Mouse (Mus musculus) spleen, adult 2 months (tissue): ENCODE data around the gene Nutm1. TPM values are rescaled to one million over a fixed set of nuclear protein-coding genes. Genes with fewer than 3 reads are reported as not detected.

ENCODE experiments used
- DNase-seq, 2 experiments: peaks; one replicate each; pipeline versions ENCODE4 v3.0.0 to v3.0.0-alpha.2; 2012 to 2021; ENCODE audit warnings: low spot score in 2 of 2, low read depth in 1 of 2
- H3K27ac ChIP-seq: fragments of 200-500 bp; 2 replicates; pipeline ENCODE4 v1.5.1; 2012; ENCODE audit warnings: low read length, inconsistent platforms; ENCODE audit not compliant: insufficient read depth
- H3K27me3 ChIP-seq: fragments of 200-500 bp; 2 replicates; pipeline ENCODE4 v1.6.1; 2012; ENCODE audit warnings: mild to moderate bottlenecking, moderate library complexity, low read length, inconsistent platforms; ENCODE audit not compliant: control insufficient read depth, insufficient read depth
- H3K36me3 ChIP-seq: fragments of 200-500 bp; 2 replicates; pipeline ENCODE4 v1.6.1; 2012; ENCODE audit warnings: mild to moderate bottlenecking, low read length, inconsistent platforms; ENCODE audit not compliant: control insufficient read depth, insufficient read depth
- H3K4me1 ChIP-seq: fragments of 200-500 bp; 2 replicates; pipeline ENCODE4 v1.6.1; 2011; ENCODE audit warnings: inconsistent platforms; ENCODE audit not compliant: control insufficient read depth, insufficient read depth, insufficient read length
- H3K4me3 ChIP-seq: fragments of 200-500 bp; 2 replicates; pipeline ENCODE4 v1.5.1; 2011; ENCODE audit warnings: mild to moderate bottlenecking, inconsistent platforms; ENCODE audit not compliant: insufficient read depth, insufficient read length; ENCODE audit errors: extremely low read depth
- CTCF ChIP-seq: fragments of 200-500 bp; IDR thresholded peaks from 2 replicates; pipeline ENCODE4 v1.5.1; 2011; ENCODE audit warnings: mild to moderate bottlenecking, inconsistent platforms; ENCODE audit not compliant: insufficient read depth, insufficient read length, insufficient replicate concordance; ENCODE audit errors: extremely low read depth
- POLR2A ChIP-seq: fragments of 200-500 bp; IDR thresholded peaks from 2 replicates; pipeline ENCODE4 v1.6.1; 2011; ENCODE audit warnings: low read depth, low read length, inconsistent platforms
- WGBS: fragments of 180-500 bp; shearing (Covaris S2); methylation state at CpG from one replicate; pipeline ENCODE4 v1.1.7; 2018; 5-methylcytosine and 5-hydroxymethylcytosine counted together
- polyA plus RNA-seq: library from polyadenylated mRNA; depleted of rRNA; stranded (reverse); fragments of >200 nt; gene quantifications from 2 replicates; pipeline ENCODE4 v1.2.3, GENCODE M21; 2012; rRNA removed

Gene Nutm1
- polyA plus RNA-seq, 1 experiment: not detected

- no peaks in the 10 kb centered on the region for H3K36me3 ChIP-seq
- no peak overlapping the region for H3K27ac ChIP-seq
- no peak overlapping the region for H3K4me3 ChIP-seq
- TF ChIP-seq CTCF: no peak
- no peak for TF ChIP-seq POLR2A
- no peaks in the 10 kb centered on the region for H3K27me3 ChIP-seq
- H3K4me1 ChIP-seq: no peaks in the 10 kb centered on the region
- WGBS: 75% methylated on average over 6 of the region's 6 CpGs
- DNase-seq: no peak
Measured at GRCm38 (mm10) chr2:112203056-112203455, 56.0 kb downstream of the Nutm1 start.

Other genes with a start within 250 kb of the Nutm1 start
- not detected in 2 replicates for gene Olfr1310, start 246.6 kb downstream of the Nutm1 start, polyA plus RNA-seq
- gene Olfr1311, start 234.9 kb downstream of the Nutm1 start, polyA plus RNA-seq: not detected in 2 replicates
- gene Olfr1312, start 209.1 kb downstream of the Nutm1 start, polyA plus RNA-seq: not detected in 2 replicates
- not detected in 2 replicates for gene Olfr1313, start 181.4 kb downstream of the Nutm1 start, polyA plus RNA-seq
- not detected in 2 replicates for gene Olfr1314, start 162.5 kb downstream of the Nutm1 start, polyA plus RNA-seq
- not detected in 2 replicates for gene Olfr1315-ps1, start 143.9 kb downstream of the Nutm1 start, polyA plus RNA-seq
- not detected in 2 replicates for gene Olfr1316, start 124.3 kb downstream of the Nutm1 start, polyA plus RNA-seq
- not detected in 2 replicates for gene Olfr1317, start 119.0 kb downstream of the Nutm1 start, polyA plus RNA-seq
- gene Olfr1318, start 105.1 kb downstream of the Nutm1 start, polyA plus RNA-seq: not detected in 2 replicates
- 44.6 and 55.6 TPM in 2 replicates for gene Lpcat4, start 19.8 kb downstream of the Nutm1 start, polyA plus RNA-seq
- gene Nop10, start 2.6 kb upstream of the Nutm1 start, polyA plus RNA-seq: 42.0 and 47.2 TPM in 2 replicates
- 58.0 and 74.0 TPM in 2 replicates for gene Slc12a6, start 6.5 kb upstream of the Nutm1 start, polyA plus RNA-seq
- not detected in 2 replicates for gene Gm21985, start 7.0 kb upstream of the Nutm1 start, polyA plus RNA-seq
- 28.6 and 32.5 TPM in 2 replicates for gene Emc4, start 108.7 kb upstream of the Nutm1 start, polyA plus RNA-seq
- gene Katnbl1, start 119.9 kb upstream of the Nutm1 start, polyA plus RNA-seq: 0.57 and 0.58 TPM in 2 replicates
- 2.5 and 2.9 TPM in 2 replicates for gene Emc7, start 195.7 kb upstream of the Nutm1 start, polyA plus RNA-seq
- not detected in 2 replicates for gene Chrm5, start 221.5 kb upstream of the Nutm1 start, polyA plus RNA-seq
- 2.7 and 4.2 TPM in 2 replicates for gene Aven, start 233.7 kb upstream of the Nutm1 start, polyA plus RNA-seq